Mouse (Mus musculus): Measurements from ENCODE around the gene Myh15. TPM values are rescaled to one million over a fixed set of nuclear protein-coding genes. Genes with fewer than 3 reads are reported as not detected.

Gene Myh15
- polyA plus RNA-seq, 1 experiment from 2014 or later: not detected

- no peaks in the 10 kb centered on the region for H3K36me3 ChIP-seq (ENCODE audit: insufficient read depth, low read length)
- H3K27me3 ChIP-seq (ENCODE audit: insufficient read depth, low read length): no peaks in the 10 kb centered on the region
- no peak overlapping the region for H3K9ac ChIP-seq (ENCODE audit: low read depth, low read length)
- no peak overlapping the region for H3K4me2 ChIP-seq (ENCODE audit: low read length)
- 86% methylated on average over 12 of the region's 12 CpGs for WGBS
- no peaks in the 10 kb centered on the region for H3K9me3 ChIP-seq (replicated peaks; ENCODE audit: low read length)
- DNase-seq (ENCODE audit: low spot score): no peak
- no peaks in the 10 kb centered on the region for H3K4me1 ChIP-seq (replicated peaks; ENCODE audit: insufficient read depth, low read length)
- no peak for ATAC-seq (replicated peaks; ENCODE audit: low FRiP score, low read depth)
- no peak overlapping the region for H3K4me3 ChIP-seq (replicated peaks; ENCODE audit: low read depth, low read length)
- no peak overlapping the region for H3K27ac ChIP-seq
- TF ChIP-seq CTCF (IDR thresholded peaks at IDR 0.05; ENCODE audit: low read depth): no peak
Observed at GRCm38 (mm10) chr16:49167325-49167724, 110.0 kb downstream of the Myh15 start.

- Histone ChIP-seq H3K27me3 (ENCODE audit: insufficient read depth, low read length) (no peaks in the 10 kb centered on the region), H3K9me3 (replicated peaks; ENCODE audit: low read length) (no peaks in the 10 kb centered on the region), H3K4me2 (ENCODE audit: low read length) (no peak overlapping the region), H3K9ac (ENCODE audit: low read depth, low read length) (no peak overlapping the region), H3K4me3 (replicated peaks; ENCODE audit: low read depth, low read length) (no peak overlapping the region), H3K36me3 (ENCODE audit: insufficient read depth, low read length) (no peaks in the 10 kb centered on the region), H3K4me1 (replicated peaks; ENCODE audit: insufficient read depth, low read length) (no peaks in the 10 kb centered on the region), H3K27ac (no peak overlapping the region)
- DNase-seq (ENCODE audit: low spot score): peak; percentile 42
- peak; percentile 75 for ATAC-seq (replicated peaks; ENCODE audit: low FRiP score, low read depth)
- no peak for TF ChIP-seq CTCF (IDR thresholded peaks at IDR 0.05; ENCODE audit: low read depth)
- 31% methylated on average over 1 of the region's 1 CpGs for WGBS
Observed at GRCm38 (mm10) chr16:49175077-49175476, 117.8 kb downstream of the Myh15 start.

- H3K4me3 ChIP-seq (replicated peaks; ENCODE audit: low read depth, low read length): no peak overlapping the region
- H3K27ac ChIP-seq: no peak overlapping the region
- H3K9me3 ChIP-seq (replicated peaks; ENCODE audit: low read length): no peaks in the 10 kb centered on the region
- TF ChIP-seq CTCF (IDR thresholded peaks at IDR 0.05; ENCODE audit: low read depth): no peak
- no peak overlapping the region for H3K9ac ChIP-seq (ENCODE audit: low read depth, low read length)
- no peak for ATAC-seq (replicated peaks; ENCODE audit: low FRiP score, low read depth)
- no peak for DNase-seq (ENCODE audit: low spot score)
- WGBS: 79% methylated on average over 8 of the region's 8 CpGs
- no peaks in the 10 kb centered on the region for H3K27me3 ChIP-seq (ENCODE audit: insufficient read depth, low read length)
- H3K4me1 ChIP-seq (replicated peaks; ENCODE audit: insufficient read depth, low read length): no peaks in the 10 kb centered on the region
- no peak overlapping the region for H3K4me2 ChIP-seq (ENCODE audit: low read length)
- H3K36me3 ChIP-seq (ENCODE audit: insufficient read depth, low read length): no peaks in the 10 kb centered on the region
Observed at GRCm38 (mm10) chr16:49175729-49176395, 118.6 kb downstream of the Myh15 start.

- H3K4me1 ChIP-seq (replicated peaks; ENCODE audit: insufficient read depth, low read length): no peaks in the 10 kb centered on the region
- H3K36me3 ChIP-seq (ENCODE audit: insufficient read depth, low read length): no peaks in the 10 kb centered on the region
- DNase-seq (ENCODE audit: low spot score): no peak
- H3K27me3 ChIP-seq (ENCODE audit: insufficient read depth, low read length): no peaks in the 10 kb centered on the region
- H3K4me2 ChIP-seq (ENCODE audit: low read length): no peak overlapping the region
- H3K27ac ChIP-seq: no peak overlapping the region
- no peak overlapping the region for H3K9ac ChIP-seq (ENCODE audit: low read depth, low read length)
- no peak overlapping the region for H3K4me3 ChIP-seq (replicated peaks; ENCODE audit: low read depth, low read length)
- H3K9me3 ChIP-seq (replicated peaks; ENCODE audit: low read length): no peaks in the 10 kb centered on the region
- ATAC-seq (replicated peaks; ENCODE audit: low FRiP score, low read depth): no peak
- no peak for TF ChIP-seq CTCF (IDR thresholded peaks at IDR 0.05; ENCODE audit: low read depth)
- WGBS: 76% methylated on average over 2 of the region's 2 CpGs
Observed at GRCm38 (mm10) chr16:49193521-49193920, 136.2 kb downstream of the Myh15 start.

- no peak for DNase-seq (ENCODE audit: low spot score)
Observed at GRCm38 (mm10) chr16:49193986-49194385, 136.7 kb downstream of the Myh15 start.

GRCm38 (mm10) chr16:49196290-49196689 lies 139.0 kb downstream of the Myh15 start:
- H3K9ac ChIP-seq (ENCODE audit: low read depth, low read length): no peak overlapping the region
- ATAC-seq (replicated peaks; ENCODE audit: low FRiP score, low read depth): no peak
- peak; percentile 52 for TF ChIP-seq CTCF (IDR thresholded peaks at IDR 0.05; ENCODE audit: low read depth)
- no peaks in the 10 kb centered on the region for H3K27me3 ChIP-seq (ENCODE audit: insufficient read depth, low read length)
- no peaks in the 10 kb centered on the region for H3K9me3 ChIP-seq (replicated peaks; ENCODE audit: low read length)
- no peak overlapping the region for H3K27ac ChIP-seq
- no peak overlapping the region for H3K4me2 ChIP-seq (ENCODE audit: low read length)
- DNase-seq (ENCODE audit: low spot score): peak; percentile 36
- H3K4me1 ChIP-seq (replicated peaks; ENCODE audit: insufficient read depth, low read length): no peaks in the 10 kb centered on the region
- no peaks in the 10 kb centered on the region for H3K36me3 ChIP-seq (ENCODE audit: insufficient read depth, low read length)
- H3K4me3 ChIP-seq (replicated peaks; ENCODE audit: low read depth, low read length): no peak overlapping the region
- 54% methylated on average over 3 of the region's 3 CpGs for WGBS

More at GRCm38 (mm10) chr16:49193986-49194385, 136.7 kb downstream of the Myh15 start:
- 77% methylated on average over 2 of the region's 2 CpGs for WGBS
- H3K9ac ChIP-seq (ENCODE audit: low read depth, low read length): no peak overlapping the region
- H3K4me3 ChIP-seq (replicated peaks; ENCODE audit: low read depth, low read length): no peak overlapping the region
- TF ChIP-seq CTCF (IDR thresholded peaks at IDR 0.05; ENCODE audit: low read depth): no peak
- H3K36me3 ChIP-seq (ENCODE audit: insufficient read depth, low read length): no peaks in the 10 kb centered on the region
- no peak overlapping the region for H3K27ac ChIP-seq
- no peaks in the 10 kb centered on the region for H3K9me3 ChIP-seq (replicated peaks; ENCODE audit: low read length)
- ATAC-seq (replicated peaks; ENCODE audit: low FRiP score, low read depth): no peak
- no peaks in the 10 kb centered on the region for H3K4me1 ChIP-seq (replicated peaks; ENCODE audit: insufficient read depth, low read length)
- no peaks in the 10 kb centered on the region for H3K27me3 ChIP-seq (ENCODE audit: insufficient read depth, low read length)
- no peak overlapping the region for H3K4me2 ChIP-seq (ENCODE audit: low read length)

GRCm38 (mm10) chr16:49197951-49198350 lies 140.7 kb downstream of the Myh15 start:
- no peak overlapping the region for H3K27ac ChIP-seq
- H3K27me3 ChIP-seq (ENCODE audit: insufficient read depth, low read length): no peaks in the 10 kb centered on the region
- no peak for TF ChIP-seq CTCF (IDR thresholded peaks at IDR 0.05; ENCODE audit: low read depth)
- no peak overlapping the region for H3K4me3 ChIP-seq (replicated peaks; ENCODE audit: low read depth, low read length)
- WGBS: 36% methylated on average over 3 of the region's 3 CpGs
- no peaks in the 10 kb centered on the region for H3K9me3 ChIP-seq (replicated peaks; ENCODE audit: low read length)
- H3K36me3 ChIP-seq (ENCODE audit: insufficient read depth, low read length): no peaks in the 10 kb centered on the region
- H3K9ac ChIP-seq (ENCODE audit: low read depth, low read length): no peak overlapping the region
- 0 out of 2 replicates have a peak, but pooled peaks have one; percentile 17 for ATAC-seq (replicated peaks; ENCODE audit: low FRiP score, low read depth)
- no peaks in the 10 kb centered on the region for H3K4me1 ChIP-seq (replicated peaks; ENCODE audit: insufficient read depth, low read length)
- peak; percentile 18 for DNase-seq (ENCODE audit: low spot score)
- no peak overlapping the region for H3K4me2 ChIP-seq (ENCODE audit: low read length)
